Mouse (Mus musculus): Measurements from ENCODE around the gene Dut. TPM values are rescaled to one million over a fixed set of nuclear protein-coding genes. Genes with fewer than 3 reads are reported as not detected.

Gene Dut
- polyA plus RNA-seq, 1 experiment from 2014 or later, result 97.0 TPM

GRCm38 (mm10) chr2:125234049-125234448 is 12.9 kb upstream of the Dut start:
- WGBS, result 88% methylated on average over 2 of the region's 2 CpGs

GRCm38 (mm10) chr2:125245545-125246285 is 1.3 kb upstream of the Dut start:
- 96% methylated on average over 3 of the region's 3 CpGs for WGBS
- no peak overlapping the region for H3K9ac ChIP-seq (replicated peaks)
- H3K4me3 ChIP-seq (replicated peaks), result no peak overlapping the region
- H3K27ac ChIP-seq, result no peak overlapping the region
- H3K27me3 ChIP-seq, result no peaks in the 10 kb centered on the region
- peaks cover 16% of the 10 kb centered on the region for H3K4me1 ChIP-seq (replicated peaks)
- 0 out of 2 replicates have a peak, but pooled peaks cover 3% of the 10 kb centered on the region for H3K36me3 ChIP-seq
- no peaks in the 10 kb centered on the region for H3K9me3 ChIP-seq
- H3K4me2 ChIP-seq (replicated peaks), result no peak overlapping the region
- no peak for ATAC-seq

More at GRCm38 (mm10) chr2:125234049-125234448, 12.9 kb upstream of the Dut start:
- no peak for ATAC-seq
- no peak overlapping the region for H3K4me3 ChIP-seq (replicated peaks)
- no peak overlapping the region for H3K27ac ChIP-seq
- H3K36me3 ChIP-seq, result no peaks in the 10 kb centered on the region
- H3K4me2 ChIP-seq (replicated peaks), result no peak overlapping the region
- no peaks in the 10 kb centered on the region for H3K4me1 ChIP-seq (replicated peaks)
- no peak overlapping the region for H3K9ac ChIP-seq (replicated peaks)
- no peaks in the 10 kb centered on the region for H3K9me3 ChIP-seq
- no peaks in the 10 kb centered on the region for H3K27me3 ChIP-seq

GRCm38 (mm10) chr2:125246669-125247068 is 321 bp upstream of the Dut start:
- H3K9me3 ChIP-seq, result no peaks in the 10 kb centered on the region
- H3K27ac ChIP-seq, result peak overlapping the region; percentile 87; the same call in 1 of the 2 replicates
- H3K4me3 ChIP-seq (replicated peaks), result peak overlapping the region; percentile 72
- peak overlapping the region; percentile 84 for H3K9ac ChIP-seq (replicated peaks)
- no peaks in the 10 kb centered on the region for H3K27me3 ChIP-seq
- peaks cover 16% of the 10 kb centered on the region for H3K4me1 ChIP-seq (replicated peaks)
- ATAC-seq, result no peak
- H3K36me3 ChIP-seq, result 0 out of 2 replicates have a peak, but pooled peaks cover 3% of the 10 kb centered on the region
- H3K4me2 ChIP-seq (replicated peaks), result peak overlapping the region; percentile 74
- WGBS, result 22% methylated on average over 9 of the region's 9 CpGs

- Histone ChIP-seq H3K27me3 (no peaks in the 10 kb centered on the region), H3K36me3 (peaks cover 3% of the 10 kb centered on the region; the same call in 1 of the 2 replicates), H3K4me3 (replicated peaks) (peak overlapping the region; percentile 72), H3K4me1 (replicated peaks) (peaks cover 16% of the 10 kb centered on the region), H3K4me2 (replicated peaks) (peak overlapping the region; percentile 74), H3K27ac (peak overlapping the region; percentile 87), H3K9me3 (no peaks in the 10 kb centered on the region), H3K9ac (replicated peaks) (peak overlapping the region; percentile 84)
- ATAC-seq, result no peak
- 0% methylated on average over 9 of the region's 9 CpGs for WGBS
Measured at GRCm38 (mm10) chr2:125247962-125248235, 909 bp downstream of the Dut start.

- H3K9me3 ChIP-seq, result no peaks in the 10 kb centered on the region
- H3K27me3 ChIP-seq, result no peaks in the 10 kb centered on the region
- H3K9ac ChIP-seq (replicated peaks), result peak overlapping the region; percentile 84
- peak overlapping the region; percentile 87; the same call in 1 of the 2 replicates for H3K27ac ChIP-seq
- peaks cover 3% of the 10 kb centered on the region for H3K36me3 ChIP-seq
- no peak for ATAC-seq
- H3K4me2 ChIP-seq (replicated peaks), result peak overlapping the region; percentile 74
- peak overlapping the region; percentile 72 for H3K4me3 ChIP-seq (replicated peaks)
- WGBS, result 2% methylated on average over 8 of the region's 8 CpGs
- peaks cover 16% of the 10 kb centered on the region for H3K4me1 ChIP-seq (replicated peaks)
Measured at GRCm38 (mm10) chr2:125248256-125248655, 1.3 kb downstream of the Dut start.

- Histone ChIP-seq H3K27ac (no peak overlapping the region), H3K36me3 (peaks cover 14% of the 10 kb centered on the region), H3K27me3 (no peaks in the 10 kb centered on the region), H3K4me2 (replicated peaks) (peak overlapping the region; percentile 74), H3K4me1 (replicated peaks) (peaks cover 16% of the 10 kb centered on the region), H3K4me3 (replicated peaks) (no peak overlapping the region), H3K9ac (replicated peaks) (no peak overlapping the region), H3K9me3 (no peaks in the 10 kb centered on the region)
- 86% methylated on average over 4 of the region's 4 CpGs for WGBS
- ATAC-seq, result no peak
Measured at GRCm38 (mm10) chr2:125249339-125249738, 2.3 kb downstream of the Dut start.

GRCm38 (mm10) chr2:125249874-125250273 is 2.9 kb downstream of the Dut start:
- 91% methylated on average over 4 of the region's 4 CpGs for WGBS
- ATAC-seq, result no peak
- Histone ChIP-seq H3K27ac (no peak overlapping the region), H3K4me1 (replicated peaks) (peaks cover 16% of the 10 kb centered on the region), H3K9ac (replicated peaks) (no peak overlapping the region), H3K4me3 (replicated peaks) (no peak overlapping the region), H3K4me2 (replicated peaks) (no peak overlapping the region), H3K27me3 (no peaks in the 10 kb centered on the region), H3K36me3 (peaks cover 19% of the 10 kb centered on the region), H3K9me3 (peaks cover 3% of the 10 kb centered on the region; the same call in 1 of the 2 replicates)

- Histone ChIP-seq H3K4me2 (replicated peaks) (no peak overlapping the region), H3K36me3 (peaks cover 24% of the 10 kb centered on the region), H3K27me3 (no peaks in the 10 kb centered on the region), H3K9ac (replicated peaks) (no peak overlapping the region), H3K4me3 (replicated peaks) (no peak overlapping the region), H3K4me1 (replicated peaks) (peaks cover 10% of the 10 kb centered on the region), H3K27ac (no peak overlapping the region), H3K9me3 (peaks cover 3% of the 10 kb centered on the region; the same call in 1 of the 2 replicates)
- 89% methylated on average over 4 of the region's 4 CpGs for WGBS
- ATAC-seq, result no peak
Measured at GRCm38 (mm10) chr2:125251781-125252180, 4.8 kb downstream of the Dut start.

GRCm38 (mm10) chr2:125252275-125252674 is 5.3 kb downstream of the Dut start:
- Histone ChIP-seq H3K4me2 (replicated peaks) (no peak overlapping the region), H3K36me3 (peaks cover 29% of the 10 kb centered on the region), H3K27ac (no peak overlapping the region), H3K27me3 (no peaks in the 10 kb centered on the region), H3K9ac (replicated peaks) (no peak overlapping the region), H3K9me3 (peaks cover 3% of the 10 kb centered on the region; the same call in 1 of the 2 replicates), H3K4me1 (replicated peaks) (peaks cover 10% of the 10 kb centered on the region), H3K4me3 (replicated peaks) (no peak overlapping the region)
- no peak for ATAC-seq
- 66% methylated on average over 2 of the region's 2 CpGs for WGBS

- Histone ChIP-seq H3K4me2 (replicated peaks) (no peak overlapping the region), H3K36me3 (peaks cover 39% of the 10 kb centered on the region)
- 95% methylated on average over 6 of the region's 6 CpGs for WGBS
Measured at GRCm38 (mm10) chr2:125253699-125254098, 6.7 kb downstream of the Dut start.

GRCm38 (mm10) chr2:125254630-125255029 is 7.6 kb downstream of the Dut start:
- Histone ChIP-seq H3K4me1 (replicated peaks) (no peaks in the 10 kb centered on the region), H3K4me2 (replicated peaks) (no peak overlapping the region), H3K9ac (replicated peaks) (no peak overlapping the region), H3K4me3 (replicated peaks) (no peak overlapping the region), H3K27ac (no peak overlapping the region), H3K9me3 (peaks cover 3% of the 10 kb centered on the region; the same call in 1 of the 2 replicates), H3K36me3 (peaks cover 39% of the 10 kb centered on the region), H3K27me3 (no peaks in the 10 kb centered on the region)
- WGBS, result 96% methylated on average over 3 of the region's 3 CpGs
- ATAC-seq, result no peak

More at GRCm38 (mm10) chr2:125253699-125254098, 6.7 kb downstream of the Dut start:
- peaks cover 2% of the 10 kb centered on the region for H3K4me1 ChIP-seq (replicated peaks)
- no peak overlapping the region for H3K4me3 ChIP-seq (replicated peaks)
- peaks cover 3% of the 10 kb centered on the region; the same call in 1 of the 2 replicates for H3K9me3 ChIP-seq
- ATAC-seq, result no peak
- no peak overlapping the region for H3K9ac ChIP-seq (replicated peaks)
- no peaks in the 10 kb centered on the region for H3K27me3 ChIP-seq
- no peak overlapping the region for H3K27ac ChIP-seq

- H3K4me3 ChIP-seq (replicated peaks), result no peak overlapping the region
- no peak overlapping the region for H3K27ac ChIP-seq
- no peaks in the 10 kb centered on the region for H3K4me1 ChIP-seq (replicated peaks)
- WGBS, result 89% methylated on average over 3 of the region's 3 CpGs
- H3K36me3 ChIP-seq, result peaks cover 40% of the 10 kb centered on the region
- H3K27me3 ChIP-seq, result no peaks in the 10 kb centered on the region
- ATAC-seq, result no peak
- H3K9ac ChIP-seq (replicated peaks), result no peak overlapping the region
- H3K9me3 ChIP-seq, result peaks cover 3% of the 10 kb centered on the region; the same call in 1 of the 2 replicates
- no peak overlapping the region for H3K4me2 ChIP-seq (replicated peaks)
Measured at GRCm38 (mm10) chr2:125255886-125256285, 8.9 kb downstream of the Dut start.
